Mouse (Mus musculus) Patski (cell line): ENCODE data around the gene Fam227b. TPM values are rescaled to one million over a fixed set of nuclear protein-coding genes. Genes with fewer than 3 reads are reported as not detected.

Experiments used
- ATAC-seq: fragments of 100-300 bp; one replicate; pipeline ENCODE4 v1.8.0; 2021
- CTCF ChIA-PET: fragments of 350-600 bp; sonication (Branson Sonifier 250); formaldehyde crosslinking; loops from one replicate; lab custom pipeline; 2022; ENCODE audit warnings: inconsistent platforms; lab: Charles Lee
- POLR2A ChIA-PET: fragments of 350-600 bp; sonication (Branson Sonifier 250); formaldehyde crosslinking; loops from one replicate; lab custom pipeline; 2022; ENCODE audit warnings: antibody characterized with exemption, inconsistent platforms; lab: Charles Lee
- DNase-seq: peaks from one replicate; pipeline ENCODE4 v3.0.0-alpha.2; 2011; ENCODE audit warnings: low read depth, low spot score
- H3K27me3 ChIP-seq: fragments of 371-371 bp; one replicate; pipeline ENCODE4 v1.5.1; 2021
- CTCF ChIP-seq: fragments of 100-300 bp; IDR thresholded peaks from one replicate; pipeline ENCODE4 v1.5.1; 2021
- in situ Hi-C: fragments of 300-500 bp; cut with MboI; formaldehyde crosslinking; loops from 3 replicates; pipeline ENCODE4 v1.11.1; 2018; ENCODE audit warnings: low pct_unique_long_range_greater_than_20kb, mixed read lengths
- polyA plus RNA-seq: library from polyadenylated mRNA; unstranded; gene quantifications from one replicate; pipeline ENCODE4 v1.2.3, GENCODE M21; 2021

Gene Fam227b
- polyA plus RNA-seq, 1 experiment from 2014 or later: not detected

- CTCF ChIA-PET: no interaction called here
- ATAC-seq (no peak), DNase-seq (no peak)
- POLR2A ChIA-PET: no interaction called here
- no peak for TF ChIP-seq CTCF
- in situ Hi-C loops: no loop called here
- H3K27me3 ChIP-seq: no peaks in the 10 kb centered on the region
These were observed 57.2 kb downstream of the Fam227b start for GRCm38 (mm10) chr2:126094616-126095015.

- TF ChIP-seq CTCF: no peak
- ATAC-seq (no peak), DNase-seq (no peak)
- in situ Hi-C loops: no loop called here
- H3K27me3 ChIP-seq: peaks cover 3% of the 10 kb centered on the region
- CTCF ChIA-PET: interaction anchor here (1.6 kb wide), 1 partner anchor 10 kb away, joined by 3 read pairs; no protein-coding TSS in a partner anchor
- POLR2A ChIA-PET: no interaction called here
These were observed 61.4 kb downstream of the Fam227b start for GRCm38 (mm10) chr2:126090432-126090831.

GRCm38 (mm10) chr2:126086187-126086586 lies 65.6 kb downstream of the Fam227b start:
- DNase-seq (no peak), ATAC-seq (no peak)
- ChIA-PET POLR2A (interaction anchor here (0.6 kb wide), 1 partner anchor 26 kb away, joined by 3 read pairs; no protein-coding TSS in a partner anchor), CTCF (interaction anchor here (0.6 to 1.2 kb wide), 2 partner anchors 12 to 19 kb away, joined by 3 read pairs; no protein-coding TSS in a partner anchor)
- peaks cover 8% of the 10 kb centered on the region for H3K27me3 ChIP-seq
- no peak for TF ChIP-seq CTCF
- in situ Hi-C loops: no loop called here

- DNase-seq (no peak), ATAC-seq (no peak)
- ChIA-PET CTCF (no interaction called here), POLR2A (no interaction called here)
- TF ChIP-seq CTCF: no peak
- in situ Hi-C loops: no loop called here
- H3K27me3 ChIP-seq: peaks cover 6% of the 10 kb centered on the region
These were observed 67.5 kb downstream of the Fam227b start for GRCm38 (mm10) chr2:126084326-126084725.

GRCm38 (mm10) chr2:126079086-126079485 lies 72.7 kb downstream of the Fam227b start:
- ATAC-seq (no peak), DNase-seq (no peak)
- ChIA-PET CTCF (no interaction called here), POLR2A (no interaction called here)
- in situ Hi-C loops: no loop called here
- H3K27me3 ChIP-seq: no peaks in the 10 kb centered on the region
- no peak for TF ChIP-seq CTCF

GRCm38 (mm10) chr2:126076506-126076905 lies 75.3 kb downstream of the Fam227b start:
- no peak for TF ChIP-seq CTCF
- CTCF ChIA-PET: no interaction called here
- no peak for ATAC-seq
- H3K27me3 ChIP-seq: no peaks in the 10 kb centered on the region
- POLR2A ChIA-PET: no interaction called here
- DNase-seq: no peak
- in situ Hi-C loops: no loop called here

- in situ Hi-C loops: no loop called here
- TF ChIP-seq CTCF: no peak
- ATAC-seq (no peak), DNase-seq (no peak)
- ChIA-PET CTCF (interaction anchor here (1.0 kb wide), 1 partner anchor 18 kb away, joined by 3 read pairs; no protein-coding TSS in a partner anchor), POLR2A (interaction anchor here (0.6 kb wide), 1 partner anchor 123 kb away, joined by 3 read pairs; no protein-coding TSS in a partner anchor)
- H3K27me3 ChIP-seq: no peaks in the 10 kb centered on the region
These were observed 78.1 kb downstream of the Fam227b start for GRCm38 (mm10) chr2:126073744-126074143.

GRCm38 (mm10) chr2:126069740-126070139 lies 82.1 kb downstream of the Fam227b start:
- no peak for TF ChIP-seq CTCF
- POLR2A ChIA-PET: no interaction called here

GRCm38 (mm10) chr2:126065303-126065856 lies 86.4 kb downstream of the Fam227b start:
- TF ChIP-seq CTCF: no peak
- in situ Hi-C loops: no loop called here
- CTCF ChIA-PET: interaction anchor here (0.9 kb wide), 1 partner anchor 9 kb away, joined by 3 read pairs; no protein-coding TSS in a partner anchor
- ATAC-seq (no peak), DNase-seq (no peak)
- no peaks in the 10 kb centered on the region for H3K27me3 ChIP-seq
- POLR2A ChIA-PET: no interaction called here

More at GRCm38 (mm10) chr2:126069740-126070139, 82.1 kb downstream of the Fam227b start:
- H3K27me3 ChIP-seq: no peaks in the 10 kb centered on the region
- in situ Hi-C loops: no loop called here
- no peak for DNase-seq
- no peak for ATAC-seq
- CTCF ChIA-PET: interaction anchor here (1.4 kb wide), 1 partner anchor 9 kb away, joined by 3 read pairs; no protein-coding TSS in a partner anchor

- no peaks in the 10 kb centered on the region for H3K27me3 ChIP-seq
- DNase-seq (no peak), ATAC-seq (no peak)
- in situ Hi-C loops: no loop called here
- CTCF ChIA-PET: interaction anchor here (0.9 kb wide), 1 partner anchor 9 kb away, joined by 3 read pairs; no protein-coding TSS in a partner anchor
- TF ChIP-seq CTCF: no peak
- POLR2A ChIA-PET: no interaction called here
These were observed 87.0 kb downstream of the Fam227b start for GRCm38 (mm10) chr2:126064814-126065213.

- TF ChIP-seq CTCF: no peak
- ATAC-seq (no peak), DNase-seq (no peak)
- POLR2A ChIA-PET: no interaction called here
- H3K27me3 ChIP-seq: no peaks in the 10 kb centered on the region
- in situ Hi-C loops: no loop called here
- CTCF ChIA-PET: interaction anchor here (1.0 kb wide), 1 partner anchor 19 kb away, joined by 4 read pairs; no protein-coding TSS in a partner anchor
These were observed 88.9 kb downstream of the Fam227b start for GRCm38 (mm10) chr2:126062876-126063275.
